In the genomic region with DNA sequence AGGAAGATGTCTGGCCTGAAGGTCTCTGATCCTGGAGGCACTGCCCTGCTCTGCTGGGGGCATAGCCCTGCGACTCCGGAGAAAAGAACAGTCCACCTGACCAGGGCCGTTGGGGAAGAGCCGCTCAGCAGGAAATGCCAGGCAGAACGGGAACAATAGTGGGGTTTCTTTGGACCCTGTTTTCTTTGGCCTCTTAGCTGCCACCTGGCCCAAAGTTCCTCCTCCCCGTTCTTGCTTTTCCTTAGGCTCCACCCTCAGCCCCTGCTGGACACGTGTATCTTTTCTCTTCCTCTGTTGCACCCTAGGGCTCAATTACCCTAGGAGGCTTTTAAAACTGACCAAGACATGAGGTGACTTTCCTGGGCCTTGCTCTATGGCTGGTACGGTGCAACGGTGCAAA, we compare ENCODE assay signal across 29 mouse cellular contexts. TPM values are rescaled to one million over a fixed set of nuclear protein-coding genes. Genes with fewer than 3 reads are reported as not detected.
DNase-seq lines count a peak whose midpoint lies in the region; ATAC-seq and TF ChIP-seq lines count a peak whose summit lies in the region.
"Had no signal": no experiment of that assay in that cellular context is flagged by ENCODE, and none has a peak within 500 bp of the region (broad histone marks: within the 10 kb centered on the region; RNA-seq: fewer than 3 reads in every experiment).

No protein-coding gene starts in this region.

- no peak for TF ChIP-seq CTCF in lung, postnatal 0 days (IDR thresholded peaks at IDR 0.05)

- H3K27ac ChIP-seq in lung, postnatal 0 days (ENCODE audit: low read length): no peak overlapping the region
- H3K27ac ChIP-seq: embryonic facial prominence, embryonic 10.5 days; embryonic facial prominence, embryonic 13.5 days; forebrain, embryonic 12.5 days; forebrain, embryonic 15.5 days; heart, embryonic 15.5 days; hindbrain, embryonic 10.5 days; hindbrain, embryonic 13.5 days had no signal

- TF ChIP-seq EP300 in lung, postnatal 0 days (IDR thresholded peaks at IDR 0.05): no peak

- no peaks in the 10 kb centered on the region for H3K36me3 ChIP-seq in lung, postnatal 0 days (ENCODE audit: insufficient read depth, low read length)
- H3K36me3 ChIP-seq: embryonic facial prominence, embryonic 10.5 days; embryonic facial prominence, embryonic 13.5 days; forebrain, embryonic 12.5 days; forebrain, embryonic 15.5 days; G1E; heart, embryonic 12.5 days; heart, embryonic 15.5 days; hindbrain, embryonic 10.5 days; hindbrain, embryonic 13.5 days had no signal

- no peak overlapping the region for H3K9ac ChIP-seq in lung, postnatal 0 days (replicated peaks; ENCODE audit: low read depth)
- H3K9ac ChIP-seq: embryonic facial prominence, embryonic 13.5 days; forebrain, embryonic 12.5 days; forebrain, embryonic 15.5 days; heart, embryonic 12.5 days; heart, embryonic 15.5 days; hindbrain, embryonic 13.5 days had no signal

- H3K27me3 ChIP-seq in lung, postnatal 0 days (replicated peaks; ENCODE audit: insufficient read depth, low read length): peaks cover 33% of the 10 kb centered on the region; the same call in 1 of the 2 replicates

- H3K4me3 ChIP-seq in lung, postnatal 0 days (ENCODE audit: low read depth, low read length): peak overlapping the region; percentile 10; the same call in 1 of the 2 replicates
- H3K4me3 ChIP-seq: embryonic facial prominence, embryonic 10.5 days; erythroblast, embryonic 14.5 days; forebrain, embryonic 12.5 days; forebrain, embryonic 15.5 days; heart, embryonic 12.5 days; heart, embryonic 15.5 days; hindbrain, embryonic 10.5 days had no signal

- no peak for ATAC-seq in lung, postnatal 0 days
- ATAC-seq: forebrain, embryonic 15.5 days; hindbrain, embryonic 16.5 days had no signal

- no peaks in the 10 kb centered on the region for H3K9me3 ChIP-seq in lung, postnatal 0 days (ENCODE audit: low read length)
- H3K9me3 ChIP-seq: embryonic facial prominence, embryonic 10.5 days; embryonic facial prominence, embryonic 13.5 days; forebrain, embryonic 12.5 days; forebrain, embryonic 15.5 days; heart, embryonic 12.5 days; heart, embryonic 15.5 days; hindbrain, embryonic 10.5 days; hindbrain, embryonic 13.5 days had no signal

- peaks cover 10% of the 10 kb centered on the region for H3K4me1 ChIP-seq in lung, postnatal 0 days (ENCODE audit: insufficient read depth, low read depth, low read length)

- DNase-seq in kidney, postnatal 10 days: peak; percentile 8
- no peak for DNase-seq in kidney, postnatal 25 days
- DNase-seq in lung, postnatal 0 days (ENCODE audit: low spot score): no peak
- DNase-seq in lung, postnatal 14 days: no peak
- DNase-seq in lung, postnatal 36 days: peak; percentile 50
- DNase-seq in kidney, postnatal 14 days: no peak
- no peak for DNase-seq in MN1 (ENCODE audit: low spot score)
- DNase-seq: adrenal gland, adult 2 months; adrenal gland, postnatal 14 days; cerebellum, adult 11 months; cerebellum, adult 8-10 months; cerebellum, postnatal 10 days; cerebellum, postnatal 36 days; embryo, embryonic 11 days; gastrocnemius, postnatal 25 days; heart, adult 18-20 months; heart, postnatal 10 days; heart, postnatal 36 days had no signal

- peak overlapping the region; percentile 61; the same call in 1 of the 2 replicates for H3K4me2 ChIP-seq in lung, postnatal 0 days (replicated peaks; ENCODE audit: low read depth, low read length)
- H3K4me2 ChIP-seq: embryonic facial prominence, embryonic 13.5 days; forebrain, embryonic 12.5 days; forebrain, embryonic 15.5 days; heart, embryonic 12.5 days; heart, embryonic 15.5 days; hindbrain, embryonic 13.5 days had no signal

- WGBS in lung, postnatal 0 days: 12% methylated on average over 9 of the region's 9 CpGs

RNA-seq across cellular contexts. Expression of a gene that starts 1.3 kb away (rescaled TPM):
- polyA plus RNA-seq in lung, postnatal 0 days (2015; fragmentation: Nextera tagmentation; extraction: Ambion mirVana): 551 and 593 TPM in 2 replicates
- polyA plus RNA-seq: embryonic facial prominence, embryonic 10.5 days; erythroblast, embryonic 14.5 days; forebrain, embryonic 15.5 days; G1E had no signal

RNA-seq across cellular contexts. Expression of a gene that starts 10.4 kb away (rescaled TPM):
- not detected in 2 replicates for polyA plus RNA-seq in lung, postnatal 0 days (2015; fragmentation: Nextera tagmentation; extraction: Ambion mirVana)
- polyA plus RNA-seq: embryonic facial prominence, embryonic 10.5 days; embryonic facial prominence, embryonic 13.5 days; erythroblast, embryonic 14.5 days; forebrain, embryonic 12.5 days; forebrain, embryonic 15.5 days; G1E; heart, embryonic 12.5 days; heart, embryonic 15.5 days; hindbrain, embryonic 10.5 days; hindbrain, embryonic 13.5 days; hindbrain, embryonic 16.5 days had no signal

RNA-seq across cellular contexts. Expression of a gene that starts 12.0 kb away (rescaled TPM):
- polyA plus RNA-seq in lung, postnatal 0 days (2015; fragmentation: Nextera tagmentation; extraction: Ambion mirVana): not detected in 2 replicates
- polyA plus RNA-seq: adrenal gland, adult 2 months; embryonic facial prominence, embryonic 10.5 days; embryonic facial prominence, embryonic 13.5 days; erythroblast, embryonic 14.5 days; forebrain, embryonic 12.5 days; forebrain, embryonic 15.5 days; G1E; heart, embryonic 12.5 days; heart, embryonic 15.5 days had no signal

Comparison
In these comparisons a context has a peak if more than half of its experiments do, and no peak if none do; other contexts are left out.
1. DNase-seq: peak in kidney, postnatal 10 days (single experiment) and lung, postnatal 36 days (single experiment); none in kidney, postnatal 25 days (0 of 2), lung, postnatal 0 days (single experiment), lung, postnatal 14 days (single experiment), kidney, postnatal 14 days (single experiment) and MN1 (single experiment).